ENCODE assay signal across 13 mouse cellular contexts in the genomic region with DNA sequence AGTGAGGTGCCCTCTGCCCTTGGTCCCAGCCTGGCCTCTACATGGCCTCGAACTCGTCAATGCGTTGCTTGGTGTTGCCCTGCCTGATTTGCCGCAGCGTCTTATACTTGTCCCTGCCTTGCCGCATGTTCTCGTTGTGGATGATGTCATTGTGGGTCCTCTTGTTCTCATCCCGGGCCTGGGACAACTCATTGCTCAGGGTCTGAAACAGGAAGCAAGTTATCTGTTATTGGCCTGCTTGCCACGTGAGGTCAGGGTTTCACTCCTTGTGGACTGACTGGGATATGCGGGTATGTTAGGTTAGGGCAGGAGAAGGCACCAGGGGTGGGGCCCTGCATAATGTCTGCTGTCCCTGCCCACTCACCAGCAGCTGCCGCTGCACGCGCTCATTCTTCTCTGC. TPM values are rescaled to one million over a fixed set of nuclear protein-coding genes. Genes with fewer than 3 reads are reported as not detected.
DNase-seq lines count a peak whose midpoint lies in the region; ATAC-seq and TF ChIP-seq lines count a peak whose summit lies in the region.
"Had no signal": no experiment of that assay in that cellular context is flagged by ENCODE, and none has a peak within 500 bp of the region (broad histone marks: within the 10 kb centered on the region; RNA-seq: fewer than 3 reads in every experiment).

No protein-coding gene starts in this region.

- peak overlapping the region; percentile 74; the same call in 1 of the 2 replicates for H3K27ac ChIP-seq in forebrain, embryonic 10.5 days
- no peak overlapping the region for H3K27ac ChIP-seq in forebrain, embryonic 16.5 days (ENCODE audit: low read length)
- H3K27ac ChIP-seq in kidney, adult 2 months (ENCODE audit: insufficient read depth, low read depth, low read length): no peak overlapping the region
- H3K27ac ChIP-seq: kidney, postnatal 0 days; neural tube, embryonic 15.5 days had no signal

- ATAC-seq in forebrain, embryonic 16.5 days: no peak

- 94% methylated on average over 13 of the region's 13 CpGs for WGBS in forebrain, embryonic 10.5 days
- 86% methylated on average over 13 of the region's 13 CpGs for WGBS in forebrain, embryonic 16.5 days
- 76% methylated on average over 13 of the region's 13 CpGs for WGBS in kidney, adult 2 months

- no peaks in the 10 kb centered on the region for H3K9me3 ChIP-seq in forebrain, embryonic 10.5 days
- H3K9me3 ChIP-seq in forebrain, embryonic 16.5 days (ENCODE audit: control insufficient read depth, low read length): no peaks in the 10 kb centered on the region
- H3K9me3 ChIP-seq: G1E; neural tube, embryonic 15.5 days had no signal

- no peak overlapping the region for H3K4me3 ChIP-seq in forebrain, embryonic 10.5 days
- no peak overlapping the region for H3K4me3 ChIP-seq in forebrain, embryonic 16.5 days (replicated peaks; ENCODE audit: low read length)
- H3K4me3 ChIP-seq in kidney, adult 2 months (ENCODE audit: insufficient read depth, low read depth, low read length): no peak overlapping the region
- H3K4me3 ChIP-seq: neural tube, embryonic 15.5 days had no signal

- TF ChIP-seq POLR2A in kidney, adult 2 months (IDR thresholded peaks at IDR 0.05; ENCODE audit: low read depth, low read length): no peak

- peak; percentile 11 for DNase-seq in forebrain, embryonic 10.5 days (ENCODE audit: extremely low spot score, low spot score)
- peak; percentile 18 for DNase-seq in kidney, adult 9 months
- DNase-seq in kidney, adult 2 months: no peak
- DNase-seq in spleen, postnatal 4 days (ENCODE audit: low spot score in 2 of 2): peak; percentile 10 to 55
- DNase-seq in spleen, adult 18-20 months: no peak
- peak; percentile 6 for DNase-seq in kidney, postnatal 10 days
- DNase-seq in layer of hippocampus, adult 9-11 months: no peak
- DNase-seq: heart, adult 18-20 months; lung, postnatal 36 days had no signal

- H3K36me3 ChIP-seq in forebrain, embryonic 10.5 days (replicated peaks): peaks cover 68% of the 10 kb centered on the region
- peaks cover 6% of the 10 kb centered on the region for H3K36me3 ChIP-seq in forebrain, embryonic 16.5 days (ENCODE audit: control insufficient read depth, insufficient read depth)
- peaks cover 16% of the 10 kb centered on the region for H3K36me3 ChIP-seq in kidney, adult 2 months (ENCODE audit: control insufficient read depth, insufficient read depth, low read length)

- H3K4me1 ChIP-seq in forebrain, embryonic 10.5 days: peaks cover 76% of the 10 kb centered on the region
- H3K4me1 ChIP-seq in forebrain, embryonic 16.5 days (replicated peaks; ENCODE audit: control insufficient read depth, insufficient read depth, low read length): peaks cover 19% of the 10 kb centered on the region
- peaks cover 38% of the 10 kb centered on the region for H3K4me1 ChIP-seq in kidney, adult 2 months (ENCODE audit: control insufficient read depth, insufficient read depth, low read length)

- H3K9ac ChIP-seq in forebrain, embryonic 16.5 days (replicated peaks; ENCODE audit: low read depth, low read length): no peak overlapping the region
- H3K9ac ChIP-seq: neural tube, embryonic 15.5 days had no signal

- H3K4me2 ChIP-seq in forebrain, embryonic 16.5 days (ENCODE audit: low read length): no peak overlapping the region
- H3K4me2 ChIP-seq: neural tube, embryonic 15.5 days had no signal

- TF ChIP-seq CTCF in kidney, adult 2 months (conservative IDR thresholded peaks at IDR 0.05; ENCODE audit: insufficient read depth, insufficient read length, low read depth, low read length): no peak

- H3K27me3 ChIP-seq in forebrain, embryonic 10.5 days (ENCODE audit: poor library complexity, severe bottlenecking): 0 out of 2 replicates have a peak, but pooled peaks cover 8% of the 10 kb centered on the region
- no peaks in the 10 kb centered on the region for H3K27me3 ChIP-seq in forebrain, embryonic 16.5 days (replicated peaks; ENCODE audit: control insufficient read depth, insufficient read depth, low read length)
- H3K27me3 ChIP-seq in kidney, adult 2 months (replicated peaks; ENCODE audit: control insufficient read depth, insufficient read depth, low read length): no peaks in the 10 kb centered on the region
- H3K27me3 ChIP-seq: neural tube, embryonic 15.5 days had no signal

RNA-seq across cellular contexts. Expression of gene Ezr, which starts 43.3 kb away (rescaled TPM):
- polyA plus RNA-seq in forebrain, embryonic 10.5 days (2016; fragmentation: Nextera tagmentation; extraction: Ambion mirVana): 103 and 116 TPM in 2 replicates
- polyA plus RNA-seq in forebrain, embryonic 16.5 days (2015; fragmentation: Nextera tagmentation; extraction: Ambion mirVana): 100 and 127 TPM in 2 replicates
- polyA plus RNA-seq in kidney, adult 2 months (2012; rRNA removed): 129 and 152 TPM in 2 replicates

Comparison
In these comparisons a context has a peak if more than half of its experiments do, and no peak if none do; other contexts are left out.
1. DNase-seq: peak in forebrain, embryonic 10.5 days (single experiment), kidney, adult 9 months (single experiment), spleen, postnatal 4 days (2 of 2) and kidney, postnatal 10 days (single experiment); none in kidney, adult 2 months (single experiment), spleen, adult 18-20 months (0 of 2) and layer of hippocampus, adult 9-11 months (single experiment).